Mouse (Mus musculus): ENCODE results near the gene Msantd4.
A peak's percentile ranks its signal among the peaks of the same experiment; 100 is the strongest.
"Not testable (repeated sequence)": the region's sequence is repeated elsewhere in the genome, so short reads cannot be mapped to it uniquely, and the experiment has no call there.

The Msantd4 gene

DNA sequence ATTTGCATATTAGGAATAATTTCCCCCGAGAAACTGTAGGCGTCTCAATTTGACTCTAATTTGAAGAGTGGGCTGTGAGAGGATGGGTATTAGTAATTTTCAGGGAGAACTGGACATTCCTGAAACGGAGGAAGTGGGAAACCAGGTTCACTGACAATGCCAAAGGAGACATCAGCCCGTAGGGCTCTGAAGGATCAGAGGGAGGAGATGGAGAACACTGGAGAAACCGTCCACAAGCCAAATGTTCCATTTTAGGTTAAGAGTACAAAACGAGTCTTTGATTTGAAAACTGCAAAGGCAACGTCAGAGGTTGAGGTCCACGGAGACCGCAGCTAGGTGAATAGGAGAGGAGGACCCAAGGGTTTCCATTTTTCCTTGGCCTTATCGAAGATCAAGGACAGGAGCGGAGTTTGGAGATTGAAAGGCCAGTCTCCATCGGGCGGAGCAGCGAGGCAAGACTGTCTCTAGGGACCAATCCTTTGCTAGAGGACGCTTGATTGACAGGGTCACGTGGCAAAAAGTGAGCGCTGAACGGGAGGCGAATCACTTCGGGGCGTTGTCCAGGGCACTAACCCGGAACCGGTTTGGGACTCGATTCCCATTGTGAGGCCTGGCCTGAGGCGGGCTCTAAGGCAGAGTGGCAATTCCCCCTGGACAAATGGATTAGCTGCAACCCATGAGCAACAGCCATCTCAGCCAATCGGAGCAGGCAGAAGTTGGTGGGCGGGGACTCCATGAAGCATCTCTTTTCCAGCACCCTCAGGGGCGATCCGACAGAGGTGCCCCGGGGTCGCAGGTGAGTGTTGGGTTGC is at the start of gene Msantd4:
Gene Msantd4 (plus strand): TSS at position 735 of the 812 bp plus-strand sequence.
- peak; percentile 98 for DNase-seq (ENCODE audit: low spot score)

DNA sequence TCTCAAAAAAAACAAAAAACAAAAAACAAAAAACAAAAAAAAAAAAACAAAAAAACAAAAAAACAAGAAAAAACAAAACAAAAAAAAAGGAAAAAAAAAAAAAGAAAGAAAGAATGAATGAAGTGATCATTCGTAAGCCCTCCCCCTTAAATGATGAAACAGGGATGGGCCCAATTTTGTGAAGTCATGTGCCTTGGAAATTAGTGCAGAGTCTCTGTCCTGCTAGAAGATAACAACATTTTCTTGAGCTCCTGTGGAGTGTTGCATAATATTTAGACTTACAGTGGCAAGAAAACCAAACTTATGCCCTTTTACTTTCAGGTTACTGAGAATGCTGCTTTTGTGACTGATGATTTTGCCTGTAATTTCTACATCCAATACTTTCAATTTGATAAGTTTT is 23.2 kb upstream of the Msantd4 start:
- DNase-seq (ENCODE audit: low spot score) = no peak

DNA sequence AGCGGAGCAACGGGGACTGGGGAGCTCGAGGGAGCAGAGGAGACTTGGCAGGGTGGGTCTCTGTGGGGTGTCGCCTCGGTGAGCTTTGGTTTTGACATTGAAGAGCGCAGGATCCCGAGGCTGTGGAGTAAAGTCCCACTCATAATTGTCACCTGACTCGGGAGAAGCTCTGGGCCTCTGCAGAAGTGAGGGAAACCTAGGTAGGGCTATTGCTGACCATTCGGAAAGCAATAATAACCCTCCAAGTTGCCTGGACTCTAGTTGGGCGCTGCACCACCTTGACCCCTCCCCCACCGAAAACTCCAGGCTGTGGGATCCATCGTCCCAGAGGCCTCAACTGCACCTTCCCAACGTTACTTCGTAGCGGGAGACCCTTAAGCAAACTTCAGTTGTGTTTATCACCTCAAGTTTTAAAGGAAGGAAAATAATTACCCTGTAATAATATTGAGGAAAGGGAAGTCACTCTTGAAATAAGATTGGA is 318 bp downstream of the Msantd4 start:
- no peak for DNase-seq (ENCODE audit: low spot score)

DNA sequence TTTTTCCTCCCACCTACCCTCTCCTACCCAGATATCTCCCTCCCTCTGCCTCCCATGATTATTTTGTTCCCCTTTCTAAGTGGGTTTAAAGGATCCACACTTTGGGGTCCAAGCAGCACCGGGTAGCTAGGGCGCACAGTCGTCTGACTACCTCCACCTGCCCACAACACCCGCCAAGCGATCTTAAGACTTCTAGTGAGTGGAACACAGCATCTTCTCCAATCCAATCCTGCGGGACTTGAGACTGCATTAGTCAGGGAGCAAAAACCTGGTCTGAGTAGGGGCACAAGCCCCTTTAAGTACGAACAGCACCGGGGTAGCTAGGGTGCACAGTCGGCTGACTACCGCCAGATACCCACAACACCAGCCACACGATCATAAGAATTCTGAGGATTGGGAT is 24.4 kb downstream of the Msantd4 start:
- not testable (repeated sequence) for DNase-seq (ENCODE audit: low spot score)

Data from ovary, adult 18-20 months (tissue).